Mouse (Mus musculus): ENCODE measurements around the gene Riox1.
"Not testable (repeated sequence)": the region's sequence is repeated elsewhere in the genome, so short reads cannot be mapped to it uniquely, and the experiment has no call there.

The Riox1 gene

GRCm38 (mm10) chr12:83950493-83950839 is at the start of gene Riox1:
Riox1 (plus strand) TSS chr12:83950608.
- peak; percentile 89 for DNase-seq (ENCODE audit: low spot score)

- DNase-seq (ENCODE audit: low spot score): no peak
Observed at GRCm38 (mm10) chr12:83910451-83910850, 40.0 kb upstream of the Riox1 start.

GRCm38 (mm10) chr12:83914202-83914740 is 36.1 kb upstream of the Riox1 start:
- DNase-seq (ENCODE audit: low spot score): no peak

- no peak for DNase-seq (ENCODE audit: low spot score)
Observed at GRCm38 (mm10) chr12:83914797-83915196, 35.6 kb upstream of the Riox1 start.

- no peak for DNase-seq (ENCODE audit: low spot score)
Observed at GRCm38 (mm10) chr12:83916884-83917283, 33.5 kb upstream of the Riox1 start.

- peak; percentile 64 for DNase-seq (ENCODE audit: low spot score)
Observed at GRCm38 (mm10) chr12:83920721-83921441, 29.5 kb upstream of the Riox1 start.

- DNase-seq (ENCODE audit: low spot score): peak; percentile 99
Observed at GRCm38 (mm10) chr12:83921535-83922381, 28.6 kb upstream of the Riox1 start, which contains the start of gene Numb. Numb (minus strand) TSS chr12:83921934.

GRCm38 (mm10) chr12:83922724-83923485 is 27.5 kb upstream of the Riox1 start:
- DNase-seq (ENCODE audit: low spot score): no peak

- DNase-seq (ENCODE audit: low spot score): no peak
Observed at GRCm38 (mm10) chr12:83923486-83923859, 26.9 kb upstream of the Riox1 start.

- DNase-seq (ENCODE audit: low spot score): no peak
Observed at GRCm38 (mm10) chr12:83924332-83924731, 26.1 kb upstream of the Riox1 start.

GRCm38 (mm10) chr12:83925160-83925703 is 25.2 kb upstream of the Riox1 start:
- no peak for DNase-seq (ENCODE audit: low spot score)

- no peak for DNase-seq (ENCODE audit: low spot score)
Observed at GRCm38 (mm10) chr12:83926061-83926460, 24.3 kb upstream of the Riox1 start.

- no peak for DNase-seq (ENCODE audit: low spot score)
Observed at GRCm38 (mm10) chr12:83927747-83928146, 22.7 kb upstream of the Riox1 start.

- no peak for DNase-seq (ENCODE audit: low spot score)
Observed at GRCm38 (mm10) chr12:83929186-83929804, 21.1 kb upstream of the Riox1 start.

- no peak for DNase-seq (ENCODE audit: low spot score)
Observed at GRCm38 (mm10) chr12:83937600-83937999, 12.8 kb upstream of the Riox1 start.

- not testable (repeated sequence) for DNase-seq (ENCODE audit: low spot score)
Observed at GRCm38 (mm10) chr12:83938592-83938991, 11.8 kb upstream of the Riox1 start.

- no peak for DNase-seq (ENCODE audit: low spot score)
Observed at GRCm38 (mm10) chr12:83939332-83939731, 11.1 kb upstream of the Riox1 start.

- DNase-seq (ENCODE audit: low spot score): no peak
Observed at GRCm38 (mm10) chr12:83940031-83940430, 10.4 kb upstream of the Riox1 start.

GRCm38 (mm10) chr12:83941938-83942337 is 8.5 kb upstream of the Riox1 start:
- no peak for DNase-seq (ENCODE audit: low spot score)

GRCm38 (mm10) chr12:83947260-83947811 is 3.1 kb upstream of the Riox1 start:
- DNase-seq (ENCODE audit: low spot score): no peak

GRCm38 (mm10) chr12:83949043-83949442 is 1.4 kb upstream of the Riox1 start:
- DNase-seq (ENCODE audit: low spot score): no peak
